Comparison of ENCODE assay signal across 35 mouse cellular contexts in the genomic region with DNA sequence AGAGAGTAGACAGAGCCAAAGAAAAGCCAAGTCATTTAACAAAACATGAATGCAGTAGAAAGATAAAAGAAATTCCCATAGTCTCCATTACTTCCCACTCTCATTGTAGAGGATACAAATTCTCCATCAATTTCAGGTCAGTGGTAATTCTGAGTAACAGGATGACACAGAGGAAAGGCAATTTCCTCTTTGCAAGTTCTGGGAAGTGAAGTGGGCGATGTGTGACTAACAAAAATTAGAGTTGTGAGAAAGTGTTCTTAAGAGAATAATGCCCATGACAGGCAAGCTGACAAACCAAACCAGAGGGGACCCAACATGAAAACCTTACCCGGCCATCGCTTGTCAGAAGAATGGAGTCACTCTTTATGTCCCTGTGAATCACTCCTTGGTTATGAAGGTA. TPM values are rescaled to one million over a fixed set of nuclear protein-coding genes. Genes with fewer than 3 reads are reported as not detected.
"Had no signal": no experiment of that assay in that cellular context is flagged by ENCODE, and none has a peak within 500 bp of the region (broad histone marks: within the 10 kb centered on the region; RNA-seq: fewer than 3 reads in every experiment).

No protein-coding gene starts in this region.

- H3K9me3 ChIP-seq: limb, embryonic 10.5 days; limb, embryonic 12.5 days; limb, embryonic 13.5 days; limb, embryonic 15.5 days; liver, embryonic 12.5 days; liver, embryonic 13.5 days; liver, embryonic 15.5 days; lung, embryonic 15.5 days; megakaryocyte, embryonic 14.5 days; midbrain, embryonic 10.5 days; midbrain, embryonic 12.5 days; midbrain, embryonic 13.5 days; neural tube, embryonic 12.5 days had no signal

- H3K27ac ChIP-seq: limb, embryonic 10.5 days; limb, embryonic 12.5 days; limb, embryonic 13.5 days; limb, embryonic 15.5 days; liver, embryonic 12.5 days; liver, embryonic 13.5 days; liver, embryonic 14.5 days; liver, embryonic 15.5 days; lung, embryonic 15.5 days; macrophage; midbrain, embryonic 10.5 days; midbrain, embryonic 12.5 days; midbrain, embryonic 13.5 days; neural tube, embryonic 12.5 days had no signal

- H3K4me2 ChIP-seq: limb, embryonic 12.5 days; limb, embryonic 13.5 days; limb, embryonic 15.5 days; liver, embryonic 11.5 days; liver, embryonic 12.5 days; liver, embryonic 13.5 days; liver, embryonic 15.5 days; lung, embryonic 14.5 days; lung, embryonic 15.5 days; midbrain, embryonic 12.5 days; midbrain, embryonic 13.5 days; neural tube, embryonic 12.5 days had no signal

- H3K27me3 ChIP-seq: limb, embryonic 12.5 days; limb, embryonic 13.5 days; limb, embryonic 15.5 days; liver, embryonic 12.5 days; liver, embryonic 13.5 days; liver, embryonic 15.5 days; lung, embryonic 15.5 days; megakaryocyte, embryonic 14.5 days; midbrain, embryonic 12.5 days; midbrain, embryonic 13.5 days; neural tube, embryonic 12.5 days had no signal

- H3K9ac ChIP-seq: limb, embryonic 12.5 days; limb, embryonic 13.5 days; limb, embryonic 15.5 days; liver, embryonic 12.5 days; liver, embryonic 13.5 days; liver, embryonic 14.5 days; liver, embryonic 15.5 days; liver, postnatal 0 days; lung, embryonic 14.5 days; lung, embryonic 15.5 days; midbrain, embryonic 12.5 days; midbrain, embryonic 13.5 days; neural tube, embryonic 12.5 days had no signal

- ATAC-seq: liver, embryonic 12.5 days; liver, postnatal 0 days; lung, postnatal 0 days; midbrain, embryonic 13.5 days; midbrain, embryonic 16.5 days had no signal

- H3K4me3 ChIP-seq: left cerebral cortex, adult 2 months; limb, embryonic 10.5 days; limb, embryonic 12.5 days; limb, embryonic 13.5 days; limb, embryonic 15.5 days; liver, embryonic 12.5 days; liver, embryonic 13.5 days; liver, embryonic 15.5 days; lung, embryonic 15.5 days; megakaryocyte, embryonic 14.5 days; midbrain, embryonic 10.5 days; midbrain, embryonic 12.5 days; midbrain, embryonic 13.5 days; myocyte; neural tube, embryonic 12.5 days had no signal

- H3K36me3 ChIP-seq: limb, embryonic 10.5 days; limb, embryonic 12.5 days; limb, embryonic 13.5 days; limb, embryonic 15.5 days; liver, embryonic 12.5 days; liver, embryonic 13.5 days; liver, embryonic 15.5 days; lung, embryonic 15.5 days; midbrain, embryonic 10.5 days; midbrain, embryonic 12.5 days; neural tube, embryonic 12.5 days had no signal

- H3K4me1 ChIP-seq: limb, embryonic 10.5 days; limb, embryonic 12.5 days; limb, embryonic 13.5 days; limb, embryonic 15.5 days; liver, embryonic 12.5 days; liver, embryonic 13.5 days; liver, embryonic 15.5 days; lung, embryonic 15.5 days; midbrain, embryonic 10.5 days; midbrain, embryonic 12.5 days; midbrain, embryonic 13.5 days; neural tube, embryonic 12.5 days had no signal

- DNase-seq: left cerebral cortex, postnatal 4 days; liver; liver, embryonic 13.5 days; liver, postnatal 0 days; lung, adult 18-20 months; lung, adult 2 months; lung, embryonic 14.5 days; lung, postnatal 10 days; lung, postnatal 14 days; lung, postnatal 36 days; lung, postnatal 4 days; midbrain, embryonic 14.5 days had no signal

RNA-seq across cellular contexts. Expression of a gene that starts 45.1 kb away (rescaled TPM):
- total RNA-seq: liver, adult 2 months; megakaryocyte progenitor cell, adult 5-6 weeks; megakaryocyte, adult 5-6 weeks; monocyte, adult 5-6 weeks had no signal
- polyA plus RNA-seq: limb, embryonic 10.5 days; liver, adult 2 months; liver, embryonic 12.5 days; liver, embryonic 15.5 days; liver, postnatal 0 days; lung, adult 2 months; lung, postnatal 0 days; macrophage; myocyte had no signal
